Mouse (Mus musculus) stomach, postnatal 0 days (tissue): ENCODE measurements around the gene Fshr. TPM values are rescaled to one million over a fixed set of nuclear protein-coding genes. Genes with fewer than 3 reads are reported as not detected.

Experiments
- ATAC-seq: fragments of 200-750 bp; cut with Nextera tagmentation; 2 replicates; pipeline ENCODE4 v1.8.0; 2017; ENCODE audit not compliant: low FRiP score, low TSS enrichment
- DNase-seq: peaks from one replicate; pipeline ENCODE4 v3.0.0-alpha.2; 2016; ENCODE audit warnings: low spot score
- H3K27ac ChIP-seq: fragments of 300-500 bp; sonication (generic); replicated peaks from 2 replicates; pipeline ENCODE4 v1.5.1; 2014; ENCODE audit warnings: mild to moderate bottlenecking, control low read depth
- H3K27me3 ChIP-seq: fragments of 300-500 bp; sonication (generic); 2 replicates; pipeline ENCODE4 v1.6.1; 2014; ENCODE audit warnings: low read length; ENCODE audit not compliant: control insufficient read depth, insufficient read depth
- H3K36me3 ChIP-seq: fragments of 300-500 bp; sonication (generic); 2 replicates; pipeline ENCODE4 v1.6.1; 2014; ENCODE audit warnings: low read length, mixed read lengths; ENCODE audit not compliant: control insufficient read depth, insufficient read depth
- H3K4me1 ChIP-seq: fragments of 300-500 bp; sonication (generic); replicated peaks from 2 replicates; pipeline ENCODE4 v1.6.1; 2014; ENCODE audit warnings: antibody characterized with exemption; ENCODE audit not compliant: control insufficient read depth, insufficient read depth
- H3K4me2 ChIP-seq: fragments of 300-500 bp; sonication (generic); replicated peaks from 2 replicates; pipeline ENCODE4 v1.6.1; 2014; ENCODE audit warnings: low read depth, mild to moderate bottlenecking, control low read depth, moderate library complexity
- H3K4me3 ChIP-seq: fragments of 300-500 bp; sonication (generic); 2 replicates; pipeline ENCODE4 v1.5.1; 2014; ENCODE audit warnings: low read depth, low read length, control low read depth
- H3K9ac ChIP-seq: fragments of 300-500 bp; sonication (generic); 2 replicates; pipeline ENCODE4 v1.6.1; 2014; ENCODE audit warnings: mild to moderate bottlenecking, low read length, control low read depth, mixed read lengths
- H3K9me3 ChIP-seq: fragments of 300-500 bp; sonication (generic); 2 replicates; pipeline ENCODE4 v1.6.1; 2016; ENCODE audit warnings: low read length; ENCODE audit not compliant: control insufficient read depth
- CTCF ChIP-seq: IDR thresholded peaks from 2 replicates; pipeline ENCODE4 v1.5.1; 2016; ENCODE audit warnings: antibody characterized with exemption, low read depth, mild to moderate bottlenecking, moderate library complexity
- EP300 ChIP-seq: optimal IDR thresholded peaks from 2 replicates; pipeline ENCODE3; 2016; ENCODE audit warnings: antibody characterized with exemption
- WGBS: fragments of 180-500 bp; shearing (Covaris S2); extraction: QIAGEN DNeasy Blood & Tissue Kit; methylation state at CpG from one replicate; pipeline ENCODE4 v1.1.7; 2014; 5-methylcytosine and 5-hydroxymethylcytosine counted together
- polyA plus RNA-seq: library from polyadenylated mRNA; unstranded; fragments of >200 nt; fragmentation: Nextera tagmentation; extraction: Ambion mirVana; gene quantifications from 2 replicates; pipeline ENCODE4 v1.2.1, GENCODE M21; 2015

Gene Fshr
- polyA plus RNA-seq, 1 experiment from 2014 or later, result not detected

DNA sequence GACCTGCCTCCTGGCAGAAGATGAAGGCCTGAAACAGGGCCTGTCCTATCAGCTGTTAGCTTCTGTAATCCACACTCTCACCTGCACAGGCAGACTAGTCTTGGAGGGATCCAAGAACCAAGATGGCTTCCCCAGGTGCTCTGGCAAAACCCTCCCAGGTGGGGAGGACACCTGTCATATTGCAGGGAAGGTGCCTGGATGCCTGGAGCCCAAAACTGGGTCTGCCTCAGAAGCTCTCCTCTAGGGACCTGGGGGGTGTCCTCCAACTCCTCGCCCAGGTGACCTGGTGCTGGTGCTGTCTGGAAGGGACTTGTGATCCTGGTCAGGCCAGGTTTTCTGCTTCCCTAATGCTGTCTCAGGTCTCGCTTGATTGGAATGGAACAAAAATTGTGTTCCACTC, 167.5 kb downstream of the Fshr start:
- H3K27ac ChIP-seq, result no peak overlapping the region
- H3K9ac ChIP-seq, result no peak overlapping the region
- DNase-seq (no peak), ATAC-seq (no peak)
- no peaks in the 10 kb centered on the region for H3K36me3 ChIP-seq
- H3K4me1 ChIP-seq, result no peaks in the 10 kb centered on the region
- H3K27me3 ChIP-seq, result no peaks in the 10 kb centered on the region
- H3K4me3 ChIP-seq, result no peak overlapping the region
- H3K9me3 ChIP-seq, result no peaks in the 10 kb centered on the region
- H3K4me2 ChIP-seq, result no peak overlapping the region
- TF ChIP-seq CTCF (no peak), EP300 (no peak)
- 92% methylated on average over 2 of the region's 2 CpGs for WGBS

DNA sequence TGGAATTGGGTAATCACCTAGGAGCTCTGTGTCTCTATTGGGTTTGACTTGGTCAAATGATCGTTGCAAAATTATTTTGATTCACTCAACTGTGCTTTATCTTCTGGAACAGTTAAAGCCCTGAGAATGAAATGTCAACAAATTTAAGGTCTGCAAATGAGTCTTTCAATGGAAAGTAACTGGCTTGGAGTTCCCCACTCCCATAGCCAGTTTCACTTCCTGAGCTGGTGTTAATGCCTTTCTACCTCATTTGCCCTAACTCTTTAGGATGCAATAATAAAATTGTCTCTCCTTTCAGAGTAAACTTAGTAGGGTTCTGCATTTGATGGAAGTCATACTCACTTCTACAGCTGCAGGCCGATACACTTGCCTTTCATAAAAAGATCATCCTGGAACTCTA, 181.0 kb downstream of the Fshr start:
- TF ChIP-seq EP300 (no peak), CTCF (no peak)
- 81% methylated on average over 2 of the region's 2 CpGs for WGBS
- no peaks in the 10 kb centered on the region for H3K4me1 ChIP-seq
- H3K36me3 ChIP-seq, result no peaks in the 10 kb centered on the region
- H3K4me3 ChIP-seq, result no peak overlapping the region
- no peaks in the 10 kb centered on the region for H3K27me3 ChIP-seq
- no peak overlapping the region for H3K27ac ChIP-seq
- ATAC-seq (no peak), DNase-seq (no peak)
- H3K9ac ChIP-seq, result no peak overlapping the region
- H3K4me2 ChIP-seq, result no peak overlapping the region
- H3K9me3 ChIP-seq, result no peaks in the 10 kb centered on the region

- no peak for DNase-seq
- Histone ChIP-seq H3K9ac (no peak overlapping the region), H3K27me3 (no peaks in the 10 kb centered on the region), H3K4me1 (no peaks in the 10 kb centered on the region), H3K4me3 (no peak overlapping the region), H3K4me2 (no peak overlapping the region), H3K36me3 (no peaks in the 10 kb centered on the region), H3K9me3 (no peaks in the 10 kb centered on the region), H3K27ac (no peak overlapping the region)
- 68% methylated on average over 4 of the region's 4 CpGs for WGBS
- no peak for TF ChIP-seq CTCF
- no peak for TF ChIP-seq EP300
- no peak for ATAC-seq
Observed at GRCm38 (mm10) chr17:89017002-89017401, 183.5 kb downstream of the Fshr start.

DNA sequence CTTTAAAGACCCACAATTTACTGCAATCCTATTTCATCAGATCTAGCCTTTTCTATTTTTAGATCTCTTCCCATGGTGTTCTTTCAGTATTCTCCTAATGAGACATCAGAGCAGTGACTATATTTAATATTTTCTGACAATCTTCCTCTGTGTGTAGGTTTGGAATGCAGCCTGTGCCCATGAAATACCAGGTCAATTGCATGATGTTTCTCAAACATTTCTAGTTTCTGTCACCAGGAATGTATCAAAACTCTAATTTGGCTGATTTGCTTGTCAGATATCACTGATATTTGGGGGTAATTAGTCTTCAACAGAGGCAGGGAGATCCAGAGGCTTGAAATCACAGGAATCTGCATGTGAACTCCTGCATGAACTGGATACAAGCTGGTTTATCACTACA, 186.8 kb downstream of the Fshr start:
- no peaks in the 10 kb centered on the region for H3K27me3 ChIP-seq
- H3K27ac ChIP-seq, result no peak overlapping the region
- TF ChIP-seq EP300, result no peak
- no peak for TF ChIP-seq CTCF
- ATAC-seq, result no peak
- no peaks in the 10 kb centered on the region for H3K36me3 ChIP-seq
- H3K4me2 ChIP-seq, result no peak overlapping the region
- no peaks in the 10 kb centered on the region for H3K4me1 ChIP-seq
- no peak overlapping the region for H3K4me3 ChIP-seq
- no peak overlapping the region for H3K9ac ChIP-seq
- no peak for DNase-seq
- H3K9me3 ChIP-seq, result no peaks in the 10 kb centered on the region

DNA sequence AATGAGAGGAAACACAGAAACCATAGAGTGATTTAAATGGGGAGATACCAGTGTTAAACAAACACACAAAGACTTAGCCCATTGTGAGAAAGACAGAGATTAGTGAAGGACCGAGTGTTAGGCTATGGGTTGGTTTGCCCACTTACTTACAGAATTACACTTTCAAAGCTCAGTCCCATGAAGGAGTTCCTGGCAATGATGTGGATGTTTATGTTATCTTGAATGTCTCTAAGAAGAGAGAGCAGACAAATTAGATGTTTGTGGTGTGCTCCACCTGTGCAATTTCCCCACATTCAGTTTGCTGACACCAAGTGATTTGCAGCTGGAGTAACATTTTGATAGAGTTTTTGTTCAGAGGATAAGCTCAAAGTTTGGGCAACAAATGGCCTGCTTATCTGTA, 191.4 kb downstream of the Fshr start:
- H3K4me2 ChIP-seq, result no peak overlapping the region
- H3K4me3 ChIP-seq, result no peak overlapping the region
- H3K9ac ChIP-seq, result no peak overlapping the region
- no peak for TF ChIP-seq EP300
- no peak for TF ChIP-seq CTCF
- H3K9me3 ChIP-seq, result no peaks in the 10 kb centered on the region
- no peaks in the 10 kb centered on the region for H3K27me3 ChIP-seq
- H3K27ac ChIP-seq, result no peak overlapping the region
- no peaks in the 10 kb centered on the region for H3K36me3 ChIP-seq
- 48% methylated on average over 1 of the region's 1 CpGs for WGBS
- DNase-seq, result no peak
- ATAC-seq, result no peak
- H3K4me1 ChIP-seq, result no peaks in the 10 kb centered on the region

GRCm38 (mm10) chr17:89008680-89009079, 191.8 kb downstream of the Fshr start:
- Histone ChIP-seq H3K27me3 (no peaks in the 10 kb centered on the region), H3K4me3 (no peak overlapping the region), H3K36me3 (no peaks in the 10 kb centered on the region), H3K4me1 (no peaks in the 10 kb centered on the region), H3K27ac (no peak overlapping the region), H3K9me3 (no peaks in the 10 kb centered on the region), H3K4me2 (no peak overlapping the region), H3K9ac (no peak overlapping the region)
- WGBS, result 78% methylated on average over 7 of the region's 7 CpGs
- ATAC-seq, result no peak
- TF ChIP-seq CTCF (no peak), EP300 (no peak)
- DNase-seq, result no peak
